Mouse (Mus musculus) cerebellum, adult 2 months (tissue): ENCODE measurements at regions not wholly inside any gene's neighbourhood (a gene's known extent, or its start where the extent isn't known, plus 50 kb on each side); places are given as distances from the start of the nearest gene placed in this dataset.

Experiments
- DNase-seq, 2 experiments: peaks; one replicate each; pipeline ENCODE4 v3.0.0; 2021
- H3K27ac ChIP-seq: fragments of 200-500 bp; 2 replicates; pipeline ENCODE4 v1.5.1; 2012; ENCODE audit warnings: low read length, control low read depth, inconsistent platforms; ENCODE audit not compliant: insufficient read depth
- H3K27me3 ChIP-seq: fragments of 200-500 bp; 2 replicates; pipeline ENCODE4 v1.6.1; 2012; ENCODE audit warnings: inconsistent platforms, mild to moderate bottlenecking, low read length, moderate library complexity; ENCODE audit not compliant: control insufficient read depth, insufficient read depth
- H3K4me1 ChIP-seq: fragments of 200-500 bp; 2 replicates; pipeline ENCODE4 v1.6.1; 2011; ENCODE audit warnings: low read length; ENCODE audit not compliant: control insufficient read depth, insufficient read depth
- H3K4me3 ChIP-seq: fragments of 200-500 bp; replicated peaks from 2 replicates; pipeline ENCODE3; 2011; ENCODE audit warnings: mild to moderate bottlenecking, low read depth, low read length, control low read depth; ENCODE audit not compliant: insufficient read depth
- CTCF ChIP-seq: fragments of 200-500 bp; IDR thresholded peaks from 2 replicates; pipeline ENCODE4 v1.5.1; 2011; ENCODE audit warnings: low read depth, mild to moderate bottlenecking, control low read depth, low read length, moderate library complexity, borderline replicate concordance; ENCODE audit not compliant: insufficient read depth
- POLR2A ChIP-seq: fragments of 200-500 bp; IDR thresholded peaks from 2 replicates; pipeline ENCODE4 v1.6.1; 2011; ENCODE audit warnings: low read length, control low read depth, borderline replicate concordance; ENCODE audit not compliant: insufficient read depth
- WGBS: fragments of 180-500 bp; shearing (Covaris S2); methylation state at CpG from one replicate; pipeline ENCODE4 v1.1.7; 2018; 5-methylcytosine and 5-hydroxymethylcytosine counted together

DNA sequence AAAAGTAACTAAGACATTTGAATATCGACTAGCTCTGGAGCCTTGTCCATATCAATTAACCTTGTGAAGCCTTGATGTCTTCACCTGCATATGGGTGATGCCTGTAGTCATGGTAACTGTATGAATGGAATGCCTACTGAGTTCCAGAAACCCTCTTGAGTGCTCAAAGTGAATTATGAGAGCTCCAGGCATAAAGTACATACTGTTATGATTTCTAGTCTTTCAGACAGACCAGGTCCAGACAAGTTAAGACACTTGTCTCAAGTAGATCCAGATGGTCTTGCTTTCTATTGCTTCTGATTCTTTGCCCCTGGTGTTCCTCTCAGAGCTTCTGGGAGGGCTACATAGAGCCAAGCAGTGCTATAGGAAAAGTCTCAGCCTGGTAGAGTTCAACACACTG lies 112.5 kb upstream of the Lrfn2 start:
- no peak for DNase-seq
- Histone ChIP-seq H3K27me3 (no peaks in the 10 kb centered on the region; the same call in 1 of the 2 replicates), H3K4me3 (no peak overlapping the region), H3K27ac (no peak overlapping the region), H3K4me1 (no peaks in the 10 kb centered on the region)
- TF ChIP-seq POLR2A = no peak
- 67% methylated on average over 1 of the region's 1 CpGs for WGBS

GRCm38 (mm10) chr17:48822101-48822876 lies 109.9 kb upstream of the Lrfn2 start:
- H3K27me3 ChIP-seq = no peaks in the 10 kb centered on the region; the same call in 1 of the 2 replicates
- DNase-seq = no peak
- TF ChIP-seq CTCF (no peak), POLR2A (no peak)
- no peak overlapping the region for H3K4me3 ChIP-seq
- H3K4me1 ChIP-seq = no peaks in the 10 kb centered on the region
- no peak overlapping the region for H3K27ac ChIP-seq
- 92% methylated on average over 20 of the region's 20 CpGs for WGBS

- H3K4me1 ChIP-seq = no peaks in the 10 kb centered on the region
- no peak overlapping the region for H3K27ac ChIP-seq
- DNase-seq = no peak
- H3K4me3 ChIP-seq = no peak overlapping the region
- no peak for TF ChIP-seq POLR2A
- no peak for TF ChIP-seq CTCF
- no peaks in the 10 kb centered on the region; the same call in 1 of the 2 replicates for H3K27me3 ChIP-seq
- WGBS = 35% methylated on average over 9 of the region's 9 CpGs
Observed at GRCm38 (mm10) chr17:48823921-48824320, 108.3 kb upstream of the Lrfn2 start.

DNA sequence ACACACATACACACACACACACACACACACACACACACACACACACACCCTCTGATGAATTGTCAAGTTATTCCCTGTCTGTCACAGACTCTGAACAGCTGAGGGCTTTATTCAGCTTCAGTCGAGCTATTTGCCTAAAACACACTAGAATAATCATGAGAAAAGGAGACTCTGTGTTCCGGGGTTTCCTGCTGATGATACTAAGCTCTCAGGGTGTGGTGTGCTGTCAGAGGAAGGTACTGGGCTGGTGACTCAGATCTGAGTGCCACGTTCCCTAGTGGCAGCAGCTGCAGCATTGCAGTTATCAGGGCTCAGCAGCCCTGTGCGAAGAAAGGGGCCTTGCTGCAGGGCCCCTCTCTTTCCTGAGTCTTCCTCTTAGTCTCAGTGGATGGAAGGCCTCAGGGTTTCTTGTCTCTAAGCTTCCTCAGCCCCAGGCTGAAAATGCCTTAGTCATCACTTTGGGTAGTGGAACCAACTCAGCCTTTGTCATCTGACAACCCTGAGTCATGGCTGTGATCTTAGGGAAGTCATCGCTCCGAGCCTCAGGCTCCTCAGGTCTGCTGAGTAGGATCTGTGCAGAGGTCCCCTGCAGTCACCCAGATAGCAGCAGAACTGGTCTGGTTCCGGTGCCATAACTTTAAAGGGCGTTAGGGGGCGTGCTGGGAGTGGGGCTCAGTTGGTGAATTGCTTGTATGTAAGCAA lies 106.8 kb upstream of the Lrfn2 start:
- Histone ChIP-seq H3K4me1 (no peaks in the 10 kb centered on the region), H3K27me3 (no peaks in the 10 kb centered on the region; the same call in 1 of the 2 replicates), H3K27ac (no peak overlapping the region), H3K4me3 (no peak overlapping the region)
- WGBS = 75% methylated on average over 9 of the region's 9 CpGs
- DNase-seq = no peak
- no peak for TF ChIP-seq CTCF
- TF ChIP-seq POLR2A = no peak

- Histone ChIP-seq H3K4me1 (no peaks in the 10 kb centered on the region), H3K27ac (no peak overlapping the region), H3K27me3 (no peaks in the 10 kb centered on the region), H3K4me3 (no peak overlapping the region)
- DNase-seq = no peak
- TF ChIP-seq CTCF = no peak
- no peak for TF ChIP-seq POLR2A
- WGBS = 71% methylated on average over 20 of the region's 20 CpGs
Observed at GRCm38 (mm10) chr17:48838297-48838979, 93.7 kb upstream of the Lrfn2 start.

- TF ChIP-seq POLR2A = no peak
- TF ChIP-seq CTCF = no peak
- no peak overlapping the region for H3K27ac ChIP-seq
- WGBS = 65% methylated on average over 7 of the region's 7 CpGs
- H3K27me3 ChIP-seq = no peaks in the 10 kb centered on the region
- H3K4me3 ChIP-seq = no peak overlapping the region
- H3K4me1 ChIP-seq = no peaks in the 10 kb centered on the region
- DNase-seq = no peak
Observed at GRCm38 (mm10) chr17:48847890-48848289, 84.3 kb upstream of the Lrfn2 start.

DNA sequence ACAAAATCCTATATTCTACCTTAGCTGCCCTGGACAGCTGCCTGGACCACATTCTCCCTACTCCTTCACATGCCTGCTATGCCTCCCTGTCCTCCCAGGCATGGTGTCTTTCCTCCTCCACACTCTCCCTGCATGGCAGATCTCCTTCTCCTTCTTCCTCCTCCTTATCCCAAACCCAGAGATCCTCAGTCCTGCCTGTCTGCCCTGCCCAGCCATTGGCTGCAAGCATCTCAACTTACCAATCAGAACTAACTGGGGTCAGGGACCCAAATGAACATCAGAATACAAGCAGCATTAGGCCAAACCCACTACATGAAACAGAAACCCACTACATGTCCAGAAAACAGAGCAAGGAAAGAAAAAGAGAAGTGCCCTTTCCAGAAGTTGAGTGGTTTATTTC lies 81.3 kb upstream of the Lrfn2 start:
- H3K27me3 ChIP-seq = no peaks in the 10 kb centered on the region

More for the DNA sequence above, 81.3 kb upstream of the Lrfn2 start:
- no peak for DNase-seq
- Histone ChIP-seq H3K4me3 (no peak overlapping the region), H3K4me1 (no peaks in the 10 kb centered on the region), H3K27ac (no peak overlapping the region)
- no peak for TF ChIP-seq POLR2A
- no peak for TF ChIP-seq CTCF
